Mouse (Mus musculus): ENCODE data around the gene Tradd.
A peak's percentile ranks its signal among the peaks of the same experiment; 100 is the strongest.

The Tradd gene

GRCm38 (mm10) chr8:105264024-105264982, at the start of gene Tradd, which contains the start of gene Fbxl8:
Gene Tradd (minus strand): TSS chr8:105264609.
Gene Fbxl8 (plus strand): TSS chr8:105264648.
- DNase-seq (ENCODE audit: low spot score in 2 of 2), result peak; percentile 57 to 59

GRCm38 (mm10) chr8:105313622-105314402, 49.4 kb upstream of the Tradd start:
- no peak for DNase-seq (ENCODE audit: low spot score in 2 of 2)

- no peak for DNase-seq (ENCODE audit: low spot score in 2 of 2)
Measured at GRCm38 (mm10) chr8:105312891-105313481, 48.6 kb upstream of the Tradd start.

GRCm38 (mm10) chr8:105311718-105312117, 47.3 kb upstream of the Tradd start:
- DNase-seq (ENCODE audit: low spot score in 2 of 2), result no peak

- no peak for DNase-seq (ENCODE audit: low spot score in 2 of 2)
Measured at GRCm38 (mm10) chr8:105310118-105310517, 45.7 kb upstream of the Tradd start.

GRCm38 (mm10) chr8:105309142-105309847, 44.9 kb upstream of the Tradd start:
- DNase-seq (ENCODE audit: low spot score in 2 of 2), result no peak

- no peak for DNase-seq (ENCODE audit: low spot score in 2 of 2)
Measured at GRCm38 (mm10) chr8:105308428-105308827, 44.0 kb upstream of the Tradd start.

GRCm38 (mm10) chr8:105307670-105308069, 43.3 kb upstream of the Tradd start:
- DNase-seq (ENCODE audit: low spot score in 2 of 2), result no peak

- DNase-seq (ENCODE audit: low spot score in 2 of 2), result no peak
Measured at GRCm38 (mm10) chr8:105306146-105306691, 41.8 kb upstream of the Tradd start.

GRCm38 (mm10) chr8:105305211-105306145, 41.1 kb upstream of the Tradd start, which contains the start of gene Elmo3:
Gene Elmo3 (plus strand): TSS chr8:105305601.
- DNase-seq (ENCODE audit: low spot score in 2 of 2), result peak; percentile 47 to 60

- no peak for DNase-seq (ENCODE audit: low spot score in 2 of 2)
Measured at GRCm38 (mm10) chr8:105304325-105305210, 40.2 kb upstream of the Tradd start.

GRCm38 (mm10) chr8:105303874-105304273, 39.5 kb upstream of the Tradd start:
- DNase-seq (ENCODE audit: low spot score in 2 of 2), result no peak

- no peak for DNase-seq (ENCODE audit: low spot score in 2 of 2)
Measured at GRCm38 (mm10) chr8:105303396-105303795, 39.0 kb upstream of the Tradd start.

- no peak for DNase-seq (ENCODE audit: low spot score in 2 of 2)
Measured at GRCm38 (mm10) chr8:105299962-105300361, 35.6 kb upstream of the Tradd start.

- DNase-seq (ENCODE audit: low spot score in 2 of 2), result peak; percentile 49 to 58
Measured at GRCm38 (mm10) chr8:105298351-105299252, 34.2 kb upstream of the Tradd start.

- peak; percentile 82 to 88 for DNase-seq (ENCODE audit: low spot score in 2 of 2)
Measured at GRCm38 (mm10) chr8:105297511-105298192, 33.2 kb upstream of the Tradd start, which contains the start of gene E2f4. Gene E2f4 (plus strand): TSS chr8:105297663.

Data from thymus, postnatal 10 days (tissue).